Mouse (Mus musculus): ENCODE results near the gene Sh3rf1.

Gene Sh3rf1

GRCm38 (mm10) chr8:61421606-61422005 is 197.9 kb downstream of the Sh3rf1 start:
- in situ Hi-C loops (cut with MboI; ENCODE audit: low pct_unique_long_range_greater_than_20kb in 1 of 2, low sequenced_read_pairs in 2 of 2, unreplicated experiment in 1 of 2) = no loop called here

GRCm38 (mm10) chr8:61425125-61425524 is 201.5 kb downstream of the Sh3rf1 start:
- in situ Hi-C loops (cut with MboI; ENCODE audit: low pct_unique_long_range_greater_than_20kb in 1 of 2, low sequenced_read_pairs in 2 of 2, unreplicated experiment in 1 of 2) = no loop called here

- in situ Hi-C loops (cut with MboI; ENCODE audit: low pct_unique_long_range_greater_than_20kb in 1 of 2, low sequenced_read_pairs in 2 of 2, unreplicated experiment in 1 of 2) = no loop called here
These were observed 202.4 kb downstream of the Sh3rf1 start for GRCm38 (mm10) chr8:61426072-61426471.

GRCm38 (mm10) chr8:61426671-61427070 is 203.0 kb downstream of the Sh3rf1 start:
- in situ Hi-C loops (cut with MboI; ENCODE audit: low pct_unique_long_range_greater_than_20kb in 1 of 2, low sequenced_read_pairs in 2 of 2, unreplicated experiment in 1 of 2) = no loop called here

- in situ Hi-C loops (cut with MboI; ENCODE audit: low pct_unique_long_range_greater_than_20kb in 1 of 2, low sequenced_read_pairs in 2 of 2, unreplicated experiment in 1 of 2) = no loop called here
These were observed 204.4 kb downstream of the Sh3rf1 start for GRCm38 (mm10) chr8:61427916-61428681.

- in situ Hi-C loops (cut with MboI; ENCODE audit: low pct_unique_long_range_greater_than_20kb in 1 of 2, low sequenced_read_pairs in 2 of 2, unreplicated experiment in 1 of 2) = no loop called here
These were observed 205.3 kb downstream of the Sh3rf1 start for GRCm38 (mm10) chr8:61428821-61429482.

GRCm38 (mm10) chr8:61435481-61435880 is 211.8 kb downstream of the Sh3rf1 start:
- in situ Hi-C loops (cut with MboI; ENCODE audit: low pct_unique_long_range_greater_than_20kb in 1 of 2, low sequenced_read_pairs in 2 of 2, unreplicated experiment in 1 of 2) = no loop called here

- in situ Hi-C loops (cut with MboI; ENCODE audit: low pct_unique_long_range_greater_than_20kb in 1 of 2, low sequenced_read_pairs in 2 of 2, unreplicated experiment in 1 of 2) = no loop called here
These were observed 212.5 kb downstream of the Sh3rf1 start for GRCm38 (mm10) chr8:61436147-61436546.

- in situ Hi-C loops (cut with MboI; ENCODE audit: low pct_unique_long_range_greater_than_20kb in 1 of 2, low sequenced_read_pairs in 2 of 2, unreplicated experiment in 1 of 2) = no loop called here
These were observed 213.1 kb downstream of the Sh3rf1 start for GRCm38 (mm10) chr8:61436586-61437304.

GRCm38 (mm10) chr8:61437305-61437605 is 213.6 kb downstream of the Sh3rf1 start:
- in situ Hi-C loops (cut with MboI; ENCODE audit: low pct_unique_long_range_greater_than_20kb in 1 of 2, low sequenced_read_pairs in 2 of 2, unreplicated experiment in 1 of 2) = no loop called here

- in situ Hi-C loops (cut with MboI; ENCODE audit: low pct_unique_long_range_greater_than_20kb in 1 of 2, low sequenced_read_pairs in 2 of 2, unreplicated experiment in 1 of 2) = no loop called here
These were observed 219.3 kb downstream of the Sh3rf1 start for GRCm38 (mm10) chr8:61442988-61443387.

- in situ Hi-C loops (cut with MboI; ENCODE audit: low pct_unique_long_range_greater_than_20kb in 1 of 2, low sequenced_read_pairs in 2 of 2, unreplicated experiment in 1 of 2) = no loop called here
These were observed 220.7 kb downstream of the Sh3rf1 start for GRCm38 (mm10) chr8:61444358-61444757.

Measured in mouse embryonic stem cell (cell line).